ENCODE assay signal across 9 mouse cellular contexts in genomic region chr1:170110516-170111332, GRCm38 (mm10). TPM values are rescaled to one million over a fixed set of nuclear protein-coding genes. Genes with fewer than 3 reads are reported as not detected.
DNase-seq lines count a peak whose midpoint lies in the region; ATAC-seq lines count a peak whose summit lies in the region.
"Had no signal": no experiment of that assay in that cellular context is flagged by ENCODE, and none has a peak within 500 bp of the region (broad histone marks: within the 10 kb centered on the region; RNA-seq: fewer than 3 reads in every experiment).

TSS of gene Ddr2 (minus strand) at chr1:170110762.

- peak within 1 kb of the TSS; percentile 99 for H3K27ac ChIP-seq in embryonic facial prominence, embryonic 13.5 days
- H3K27ac ChIP-seq in heart, embryonic 13.5 days (replicated peaks), result peak within 1 kb of the TSS; percentile 75
- peak within 1 kb of the TSS; percentile 91 for H3K27ac ChIP-seq in kidney, embryonic 16.5 days (ENCODE audit: low read length)
- H3K27ac ChIP-seq in midbrain, embryonic 12.5 days (replicated peaks), result no peak within 1 kb of the TSS

- ATAC-seq in embryonic facial prominence, embryonic 13.5 days (ENCODE audit: insufficient number of reproducible peaks, insufficient read depth, low FRiP score, low TSS enrichment, low read depth), result peak; percentile 84
- no peak for ATAC-seq in heart, embryonic 13.5 days (ENCODE audit: extremely low read depth, insufficient number of reproducible peaks, low FRiP score, low TSS enrichment)
- ATAC-seq in kidney, embryonic 16.5 days (ENCODE audit: low FRiP score, low TSS enrichment), result peak; percentile 79; the same call in 1 of the 2 replicates
- ATAC-seq in midbrain, embryonic 12.5 days (ENCODE audit: low FRiP score, low read depth), result no peak

- WGBS in embryonic facial prominence, embryonic 13.5 days, result 21% methylated on average over 17 of the region's 17 CpGs
- WGBS in heart, embryonic 13.5 days, result 51% methylated on average over 17 of the region's 17 CpGs
- 50% methylated on average over 17 of the region's 17 CpGs for WGBS in kidney, embryonic 16.5 days
- WGBS in midbrain, embryonic 12.5 days, result 76% methylated on average over 17 of the region's 17 CpGs

- H3K9ac ChIP-seq in embryonic facial prominence, embryonic 13.5 days, result peak within 1 kb of the TSS; percentile 85
- H3K9ac ChIP-seq in heart, embryonic 13.5 days, result peak within 1 kb of the TSS; percentile 63
- peak within 1 kb of the TSS; percentile 63 for H3K9ac ChIP-seq in kidney, embryonic 16.5 days (replicated peaks; ENCODE audit: low read length)
- no peak within 1 kb of the TSS for H3K9ac ChIP-seq in midbrain, embryonic 12.5 days (replicated peaks)

- H3K4me2 ChIP-seq in embryonic facial prominence, embryonic 13.5 days, result peak within 1 kb of the TSS; percentile 80
- H3K4me2 ChIP-seq in heart, embryonic 13.5 days, result peak within 1 kb of the TSS; percentile 59
- H3K4me2 ChIP-seq in kidney, embryonic 16.5 days (replicated peaks; ENCODE audit: low read depth, low read length), result peak within 1 kb of the TSS; percentile 47
- H3K4me2 ChIP-seq in midbrain, embryonic 12.5 days (replicated peaks), result no peak within 1 kb of the TSS

- peak; percentile 44 for DNase-seq in right cerebral cortex, postnatal 4 days
- no peak for DNase-seq in right cerebral cortex, adult 2 months (ENCODE audit: low spot score in 2 of 2)
- peak; percentile 74 to 88 for DNase-seq in urinary bladder, postnatal 4 days (ENCODE audit: low spot score in 2 of 2)
- DNase-seq in B cell, adult 2 months, result no peak

- no peaks in the 10 kb centered on the region for H3K36me3 ChIP-seq in embryonic facial prominence, embryonic 13.5 days
- no peaks in the 10 kb centered on the region for H3K36me3 ChIP-seq in heart, embryonic 13.5 days
- H3K36me3 ChIP-seq in kidney, embryonic 16.5 days (ENCODE audit: insufficient read depth, low read length), result no peaks in the 10 kb centered on the region
- H3K36me3 ChIP-seq in midbrain, embryonic 12.5 days, result no peaks in the 10 kb centered on the region

- no peaks in the 10 kb centered on the region for H3K27me3 ChIP-seq in embryonic facial prominence, embryonic 13.5 days
- H3K27me3 ChIP-seq in heart, embryonic 13.5 days (replicated peaks), result no peaks in the 10 kb centered on the region
- no peaks in the 10 kb centered on the region for H3K27me3 ChIP-seq in kidney, embryonic 16.5 days (ENCODE audit: insufficient read depth, low read length)
- H3K27me3 ChIP-seq in midbrain, embryonic 12.5 days, result no peaks in the 10 kb centered on the region

- peaks cover 39% of the 10 kb centered on the region for H3K4me1 ChIP-seq in embryonic facial prominence, embryonic 13.5 days
- H3K4me1 ChIP-seq in heart, embryonic 13.5 days, result peaks cover 9% of the 10 kb centered on the region
- H3K4me1 ChIP-seq in kidney, embryonic 16.5 days (ENCODE audit: insufficient read depth, low read length), result peaks cover 7% of the 10 kb centered on the region; the same call in 1 of the 2 replicates
- no peaks in the 10 kb centered on the region for H3K4me1 ChIP-seq in midbrain, embryonic 12.5 days
- H3K4me1 ChIP-seq: megakaryocyte, embryonic 14.5 days had no signal

- no peaks in the 10 kb centered on the region for H3K9me3 ChIP-seq in embryonic facial prominence, embryonic 13.5 days
- H3K9me3 ChIP-seq in heart, embryonic 13.5 days, result no peaks in the 10 kb centered on the region
- H3K9me3 ChIP-seq in kidney, embryonic 16.5 days (ENCODE audit: low read length), result no peaks in the 10 kb centered on the region
- no peaks in the 10 kb centered on the region for H3K9me3 ChIP-seq in midbrain, embryonic 12.5 days
- H3K9me3 ChIP-seq: megakaryocyte, embryonic 14.5 days had no signal

- peak within 1 kb of the TSS; percentile 60 for H3K4me3 ChIP-seq in embryonic facial prominence, embryonic 13.5 days
- H3K4me3 ChIP-seq in heart, embryonic 13.5 days, result peak within 1 kb of the TSS; percentile 46
- H3K4me3 ChIP-seq in kidney, embryonic 16.5 days (ENCODE audit: low read length), result peak within 1 kb of the TSS; percentile 49
- H3K4me3 ChIP-seq in midbrain, embryonic 12.5 days, result peak within 1 kb of the TSS; percentile 6; the same call in 1 of the 2 replicates
- H3K4me3 ChIP-seq: megakaryocyte, embryonic 14.5 days had no signal

RNA-seq across cellular contexts. Expression of gene Ddr2, which starts in this region (rescaled TPM):
- polyA plus RNA-seq in embryonic facial prominence, embryonic 13.5 days (2015; fragmentation: Nextera tagmentation; extraction: Ambion mirVana), result 103 and 115 TPM in 2 replicates
- 9.1 and 11.2 TPM in 2 replicates for polyA plus RNA-seq in heart, embryonic 13.5 days (2015; fragmentation: Nextera tagmentation; extraction: Ambion mirVana)
- polyA plus RNA-seq in kidney, embryonic 16.5 days (2015; fragmentation: Nextera tagmentation; extraction: Ambion mirVana), result 33.1 and 35.7 TPM in 2 replicates
- polyA plus RNA-seq in midbrain, embryonic 12.5 days (2016; fragmentation: Nextera tagmentation; extraction: Ambion mirVana), result 19.6 and 31.1 TPM in 2 replicates

Comparison
In these comparisons a context has a peak if more than half of its experiments do, and no peak if none do; other contexts are left out.
1. DNase-seq: peak in right cerebral cortex, postnatal 4 days (single experiment) and urinary bladder, postnatal 4 days (2 of 2); none in right cerebral cortex, adult 2 months (0 of 2) and B cell, adult 2 months (0 of 2).
2. ATAC-seq: peak in embryonic facial prominence, embryonic 13.5 days (single experiment) and kidney, embryonic 16.5 days (single experiment); none in heart, embryonic 13.5 days (single experiment) and midbrain, embryonic 12.5 days (single experiment).
3. H3K4me3 ChIP-seq: peak in every context shown above with its lines; median percentile 60 in embryonic facial prominence, embryonic 13.5 days; 49 in kidney, embryonic 16.5 days; 46 in heart, embryonic 13.5 days; 6 in midbrain, embryonic 12.5 days.